Mouse (Mus musculus): ENCODE results near the gene Popdc3.

DNA sequence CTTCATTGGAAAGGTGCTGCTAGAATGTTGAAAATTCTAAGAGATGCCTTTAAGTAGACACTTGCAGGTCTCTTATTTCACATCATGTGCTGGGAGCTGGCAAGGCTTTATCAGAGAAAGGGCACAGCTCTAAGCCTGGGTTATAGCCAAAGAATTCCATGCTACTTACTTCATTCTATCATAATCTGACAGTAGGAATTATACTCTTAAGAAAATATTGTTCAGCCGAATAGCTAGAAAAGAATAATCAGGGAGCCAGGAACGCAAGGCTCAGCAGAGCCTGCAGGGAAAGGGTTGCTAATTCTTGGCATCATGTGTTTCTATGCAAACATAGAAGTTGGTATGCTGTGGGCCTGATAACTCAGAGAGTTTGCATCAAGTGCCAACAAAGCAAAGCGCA is 3.4 kb downstream of the Popdc3 start:
- no peak for TF ChIP-seq CTCF (IDR thresholded peaks at IDR 0.05; ENCODE audit: insufficient read depth, low read length)
- TF ChIP-seq POLR2A (IDR thresholded peaks at IDR 0.05; ENCODE audit: borderline replicate concordance, extremely low read depth, low read depth, low read length) = no peak
